Mouse (Mus musculus) CD4-positive, CD25-positive, alpha-beta regulatory T cell, adult 4 months (primary cell): Measurements from ENCODE around the gene Itprip. TPM values are rescaled to one million over a fixed set of nuclear protein-coding genes. Genes with fewer than 3 reads are reported as not detected.
A peak's percentile ranks its signal among the peaks of the same experiment; 100 is the strongest.
"Not testable (repeated sequence)": the region's sequence is repeated elsewhere in the genome, so short reads cannot be mapped to it uniquely, and the experiment has no call there.

Source experiments
- ATAC-seq: one replicate; pipeline ENCODE4 v1.8.0; 2017
- polyA plus RNA-seq, 2 experiments: library from polyadenylated mRNA; unstranded; fragments of 100-300 nt; shearing (Covaris generic); gene quantifications; one replicate each; pipeline ENCODE4 v1.2.1; 2017

The Itprip gene
- polyA plus RNA-seq, 2 experiments from 2014 or later = 10.5 to 12.7 TPM

DNA sequence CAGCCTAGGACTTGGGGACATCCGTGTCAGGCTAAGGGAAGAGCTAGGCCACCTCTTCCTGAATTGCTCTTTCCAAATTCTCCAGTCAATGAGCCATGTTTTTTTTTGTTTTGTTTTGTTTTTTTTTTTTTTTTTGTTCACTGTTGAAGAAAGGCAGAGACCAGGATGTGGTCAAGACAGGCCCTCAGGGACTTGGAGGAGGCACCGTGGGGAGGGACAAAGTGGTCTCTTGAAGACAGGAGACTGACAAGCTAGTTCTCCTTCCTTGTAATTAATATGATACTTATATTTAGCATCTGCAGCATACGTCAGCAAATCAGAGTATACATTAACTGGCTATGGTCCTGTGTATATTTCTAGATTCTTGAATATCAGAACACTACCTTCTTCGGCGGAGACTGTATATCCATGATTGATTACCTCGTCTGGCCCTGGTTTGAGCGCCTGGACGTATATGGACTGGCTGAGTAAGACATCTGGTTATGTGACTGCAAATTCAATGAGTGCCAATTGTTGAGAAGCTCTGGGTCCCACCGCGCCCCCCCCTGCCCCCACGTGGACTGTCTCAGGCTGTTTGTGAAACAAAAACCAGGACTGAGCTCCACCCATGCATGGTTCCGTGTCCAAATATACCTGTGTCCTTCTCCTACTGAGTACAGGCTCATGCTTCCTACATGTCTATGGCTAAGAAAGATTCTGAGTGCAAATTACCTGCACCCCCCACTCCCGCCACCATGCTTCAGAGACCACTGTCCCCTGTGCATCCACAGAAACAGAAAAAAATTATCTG, 34.6 kb downstream of the Itprip start:
- no peak for ATAC-seq

DNA sequence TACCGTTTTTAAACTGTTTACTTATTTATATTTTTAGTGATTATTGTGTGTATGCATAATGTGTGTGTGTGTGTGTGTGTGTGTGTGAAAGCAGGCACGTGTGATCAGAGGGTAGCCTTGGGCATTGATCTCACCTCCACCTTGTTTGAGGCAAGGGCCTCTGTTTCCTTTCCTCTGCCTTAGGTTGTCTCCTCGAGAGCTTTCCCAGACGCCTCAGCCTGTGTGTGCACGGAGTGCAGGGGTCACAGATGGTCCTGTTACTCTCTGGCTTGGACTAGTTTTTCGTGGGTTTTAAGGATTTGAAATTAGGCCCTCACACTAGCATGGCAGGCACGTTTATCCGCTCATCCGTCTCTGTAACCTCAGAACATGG, 36.2 kb downstream of the Itprip start:
- ATAC-seq = no peak

DNA sequence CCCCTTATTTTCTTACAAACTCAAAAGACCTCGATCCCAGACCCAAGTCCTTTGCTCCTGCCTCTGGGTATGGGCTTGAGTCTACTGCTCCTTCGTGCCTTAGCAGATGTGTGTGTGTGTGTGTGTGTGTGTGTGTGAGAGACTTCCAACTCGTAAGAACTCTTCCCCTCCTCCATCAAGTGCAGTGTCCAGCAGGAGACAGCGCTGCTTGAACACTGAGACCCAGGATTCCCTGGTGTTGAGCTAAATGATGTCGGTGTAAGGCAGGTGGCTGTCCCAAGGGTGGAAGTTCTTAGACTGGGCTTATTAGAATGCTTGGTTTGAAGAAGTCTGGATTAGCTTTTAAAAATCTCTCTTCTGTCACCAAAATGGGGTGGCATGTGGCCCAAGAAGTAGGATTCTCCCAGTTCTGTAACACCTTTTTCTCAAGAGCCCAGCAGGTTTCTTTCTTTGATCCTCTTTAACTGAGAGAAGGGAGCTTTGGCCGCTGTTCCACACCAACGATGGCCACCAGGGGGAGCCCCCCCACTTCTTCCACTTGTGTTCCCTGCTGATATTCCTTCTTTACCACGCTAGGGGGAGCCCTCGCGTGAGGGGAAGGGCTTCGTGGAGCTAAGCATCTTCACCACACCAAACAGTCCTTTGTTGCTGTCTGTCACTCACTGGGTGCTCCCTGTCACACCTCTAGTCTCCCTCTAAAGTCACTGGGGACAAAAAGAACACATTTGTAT, 36.8 kb downstream of the Itprip start:
- peak; percentile 83 for ATAC-seq

DNA sequence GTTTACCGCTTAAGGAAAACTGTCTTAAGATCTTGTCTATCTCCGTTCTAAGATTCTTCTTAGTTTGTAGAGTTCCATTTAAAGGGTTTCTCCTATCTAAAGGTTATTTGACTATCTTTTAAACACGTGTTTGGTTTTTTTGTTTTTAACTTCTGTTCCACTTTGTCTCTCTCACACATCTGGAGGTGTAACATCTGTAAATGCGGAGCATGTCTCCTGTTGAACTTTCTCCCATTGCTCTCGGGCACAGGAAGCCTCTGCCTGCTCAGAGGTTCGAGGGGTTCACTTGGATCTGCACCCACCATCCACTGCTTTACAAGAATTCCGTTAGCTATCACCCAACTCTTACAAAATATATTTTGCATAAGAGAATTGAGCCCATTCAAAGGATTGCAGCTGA, 37.6 kb downstream of the Itprip start:
- ATAC-seq = no peak

DNA sequence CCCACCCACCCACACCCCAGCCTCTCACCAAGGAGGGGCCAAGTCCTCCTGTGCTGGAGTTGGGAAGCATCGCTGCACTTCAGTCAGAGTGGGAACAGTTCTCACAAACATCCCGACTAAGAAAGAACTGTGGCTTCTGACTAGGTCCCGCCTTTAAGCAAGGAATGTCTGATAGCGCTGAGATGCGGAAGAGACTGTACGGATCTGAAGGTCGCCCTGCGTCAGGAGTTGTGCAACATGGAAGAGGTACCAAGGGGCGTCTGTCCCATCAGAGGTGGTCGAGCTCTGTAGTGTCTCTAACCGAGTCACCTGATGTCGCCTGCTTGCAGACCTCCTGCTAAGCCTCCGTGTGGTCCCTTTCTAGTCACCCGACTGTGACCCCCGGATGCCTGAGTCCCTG, 42.8 kb downstream of the Itprip start:
- no peak for ATAC-seq

DNA sequence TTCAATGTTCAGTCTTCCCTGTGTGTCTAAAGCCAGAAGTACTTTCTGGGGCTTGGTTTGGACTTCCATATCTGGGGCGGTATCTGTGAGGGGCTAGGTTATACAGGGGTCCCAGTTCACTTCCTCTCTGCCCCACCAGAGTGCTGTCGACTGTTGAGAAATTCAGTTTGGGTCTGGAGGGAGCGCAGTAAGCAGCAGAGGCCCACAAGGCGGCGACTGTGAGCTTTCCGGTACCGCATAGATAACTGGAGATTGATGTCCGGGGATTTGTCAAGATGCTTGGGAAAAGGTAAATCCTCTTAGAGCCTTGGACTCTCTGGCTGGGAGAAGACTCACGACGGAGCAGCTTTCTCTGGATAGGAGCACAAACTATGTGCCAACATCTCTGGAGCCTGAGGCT, 47.6 kb downstream of the Itprip start:
- no peak for ATAC-seq

DNA sequence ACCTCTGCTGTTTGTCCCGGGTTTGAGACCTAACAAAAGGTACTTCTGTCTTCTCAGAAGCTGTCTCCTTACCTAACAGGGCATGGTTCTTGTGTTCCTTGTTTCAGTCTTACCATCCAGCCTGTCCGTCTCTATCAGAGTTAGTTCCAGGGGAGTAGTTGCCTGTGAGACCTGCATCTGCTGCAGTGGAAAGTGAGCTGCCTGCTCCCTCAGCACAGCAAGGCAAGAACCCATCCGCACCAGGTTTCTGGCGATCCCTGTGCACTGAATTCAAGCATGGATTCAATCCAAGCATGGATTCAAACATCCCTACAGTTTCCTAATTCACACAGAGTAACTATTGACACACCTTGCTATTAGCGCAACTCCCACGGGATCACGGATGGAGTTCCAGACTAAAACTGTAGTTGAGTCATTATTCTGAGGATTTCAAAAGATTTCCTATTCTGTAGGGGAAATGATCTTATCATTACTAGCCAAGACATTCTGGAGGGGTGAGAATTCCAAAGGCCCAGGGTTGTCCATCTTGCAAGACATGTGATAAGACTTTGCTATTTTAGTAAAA, 48.9 kb downstream of the Itprip start:
- ATAC-seq = no peak

DNA sequence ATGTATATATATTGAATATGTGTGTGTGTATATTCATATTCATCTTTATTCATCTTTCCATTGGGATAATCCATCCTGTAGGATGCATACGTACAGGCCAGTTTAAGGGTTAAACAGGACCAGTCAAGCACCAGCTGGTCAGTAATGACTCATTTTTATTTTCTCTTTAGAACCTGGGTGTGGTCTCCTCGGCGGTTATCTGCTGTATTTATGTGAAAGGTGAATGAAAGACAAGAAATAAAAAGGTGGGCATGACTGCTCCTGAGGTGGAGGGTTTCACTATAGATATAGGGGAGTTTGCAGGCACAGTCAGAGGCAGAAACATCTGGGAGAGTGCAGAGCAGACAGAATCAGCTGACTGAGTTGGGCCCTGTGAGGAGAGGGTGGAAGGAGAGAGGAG, 49.6 kb downstream of the Itprip start:
- no peak for ATAC-seq

DNA sequence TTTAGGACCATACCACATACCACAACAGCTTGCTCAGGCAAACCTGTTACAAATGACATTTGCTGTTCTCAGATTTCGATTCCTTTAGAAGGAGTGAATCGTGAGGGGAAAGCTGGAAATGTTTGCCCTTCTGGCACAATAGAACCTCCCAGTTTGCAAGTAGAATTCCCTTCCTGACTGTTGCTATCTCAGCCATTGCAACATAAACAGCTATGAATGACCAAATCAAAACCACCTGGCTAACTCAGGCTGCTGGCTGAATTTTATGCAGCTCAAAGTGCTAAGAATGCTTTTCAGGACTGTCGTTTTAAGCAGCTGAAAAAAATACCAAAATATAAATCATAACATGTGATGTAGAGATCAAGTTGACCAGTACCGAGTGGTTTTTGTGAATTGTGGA, 50.1 kb downstream of the Itprip start:
- ATAC-seq = no peak

DNA sequence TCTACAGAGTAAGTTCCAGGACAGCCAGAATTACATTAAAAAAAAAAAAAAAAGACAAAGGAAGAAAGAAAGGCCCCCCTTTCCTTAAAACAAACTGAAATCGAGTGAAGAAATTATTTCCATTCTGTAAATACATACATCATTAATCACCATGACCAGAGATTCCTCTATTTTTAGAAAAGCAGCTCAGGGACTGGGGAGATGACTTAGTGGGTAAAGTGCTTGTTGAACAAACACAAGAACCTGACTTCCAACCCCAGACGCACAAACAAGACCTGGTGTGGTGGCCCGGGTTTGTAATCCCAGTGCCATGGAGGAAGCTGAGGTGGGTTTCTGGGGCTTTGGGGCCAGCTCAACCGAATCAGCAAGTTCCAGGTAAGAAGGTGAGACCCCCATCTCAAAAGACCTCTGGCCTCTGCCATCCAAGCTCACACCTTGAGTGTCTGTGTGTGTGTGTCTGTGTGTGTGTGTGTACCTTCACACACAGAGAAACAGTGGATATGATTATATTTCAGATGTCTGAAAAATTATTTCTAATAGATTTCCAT, 51.4 kb downstream of the Itprip start:
- ATAC-seq = no peak

DNA sequence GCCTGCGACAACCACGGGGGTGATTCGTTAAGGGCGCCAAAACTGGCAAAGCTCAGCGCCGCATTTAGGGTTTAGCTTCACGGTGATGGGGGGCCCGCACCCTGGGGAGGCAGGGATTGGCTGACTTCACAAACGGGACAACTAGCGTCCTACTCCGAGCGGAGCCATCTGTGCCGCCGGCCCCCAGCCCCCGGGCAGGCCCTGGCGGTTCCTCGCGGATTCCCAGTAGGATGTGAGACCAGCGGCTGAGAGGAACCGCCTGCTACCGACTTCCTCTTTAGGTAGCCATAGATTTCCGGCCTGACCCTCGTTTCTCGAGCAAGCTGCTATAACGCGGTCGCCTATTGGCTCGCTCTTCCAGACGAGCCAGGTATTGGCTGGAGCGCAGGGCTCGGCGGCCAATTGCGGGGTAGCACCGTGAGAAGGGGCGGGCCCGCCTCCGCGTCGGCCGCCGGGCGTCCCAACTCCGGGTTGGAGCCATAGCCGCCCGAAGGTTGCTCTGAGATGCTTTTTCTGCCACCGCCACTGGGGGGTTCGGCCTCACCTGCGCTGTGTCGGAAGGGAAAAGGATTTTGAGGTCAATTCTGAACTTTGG, 53.6 kb downstream of the Itprip start, which contains the start of gene Gsto2:
Gene Gsto2, plus strand, starts transcription at position 182 of the 595 bp plus-strand sequence.
- peak; percentile 99 for ATAC-seq

DNA sequence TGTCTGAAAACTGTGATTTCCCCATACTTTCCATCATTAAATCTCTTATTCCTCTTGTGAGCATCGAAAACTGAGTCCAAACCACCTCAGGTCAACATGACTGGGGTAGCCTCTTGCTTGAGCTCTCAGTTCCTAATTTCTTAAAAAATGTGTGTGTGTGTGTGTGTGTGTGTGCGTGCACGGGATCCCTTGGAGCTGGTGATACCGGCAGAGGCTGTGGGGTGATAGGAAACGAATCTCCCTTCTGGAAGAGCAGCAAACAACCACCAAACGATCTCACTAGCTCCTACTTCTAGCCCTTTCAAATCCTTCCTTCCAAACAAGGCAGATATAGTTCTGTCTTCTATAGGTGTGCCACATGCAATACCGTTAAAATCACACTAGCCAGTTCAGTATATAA, 54.4 kb downstream of the Itprip start:
- no peak for ATAC-seq

DNA sequence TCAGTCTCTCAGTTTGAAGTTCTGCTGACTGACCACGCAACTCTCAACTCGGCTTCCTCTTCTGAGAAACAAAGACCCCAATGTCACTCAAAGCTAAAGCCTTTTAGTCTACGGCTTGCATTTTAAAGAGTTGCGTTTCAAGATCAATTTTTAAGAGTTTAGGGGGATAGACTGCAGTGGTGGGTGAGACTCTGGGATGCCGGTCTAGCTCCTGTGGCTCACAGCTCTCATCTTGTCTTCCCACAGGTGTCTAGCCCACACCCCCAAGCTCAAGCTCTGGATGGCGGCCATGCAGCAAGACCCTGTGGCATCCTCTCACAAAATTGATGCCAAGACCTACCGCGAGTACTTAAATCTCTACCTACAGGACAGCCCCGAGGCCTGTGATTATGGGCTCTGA, 55.0 kb downstream of the Itprip start:
- no peak for ATAC-seq

DNA sequence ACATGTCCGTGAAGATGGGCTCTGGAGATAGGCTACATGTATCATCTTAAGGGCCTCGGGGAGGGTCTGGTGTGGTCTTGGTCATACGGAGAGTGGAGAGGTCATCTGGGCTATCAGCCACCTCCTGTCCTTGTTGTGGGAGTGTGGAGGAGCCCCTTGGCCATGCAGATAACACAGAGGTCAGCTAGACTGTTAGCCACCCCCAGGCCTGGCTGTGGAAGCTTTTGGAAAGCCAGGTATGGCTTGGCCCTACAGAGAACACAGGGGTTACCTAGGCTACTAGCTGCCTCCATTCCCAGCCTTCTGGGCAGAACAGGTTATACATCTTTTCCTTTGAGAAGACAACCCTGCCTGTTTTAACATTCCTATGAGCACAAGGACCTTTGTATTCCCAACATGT, 56.5 kb downstream of the Itprip start:
- ATAC-seq = no peak

DNA sequence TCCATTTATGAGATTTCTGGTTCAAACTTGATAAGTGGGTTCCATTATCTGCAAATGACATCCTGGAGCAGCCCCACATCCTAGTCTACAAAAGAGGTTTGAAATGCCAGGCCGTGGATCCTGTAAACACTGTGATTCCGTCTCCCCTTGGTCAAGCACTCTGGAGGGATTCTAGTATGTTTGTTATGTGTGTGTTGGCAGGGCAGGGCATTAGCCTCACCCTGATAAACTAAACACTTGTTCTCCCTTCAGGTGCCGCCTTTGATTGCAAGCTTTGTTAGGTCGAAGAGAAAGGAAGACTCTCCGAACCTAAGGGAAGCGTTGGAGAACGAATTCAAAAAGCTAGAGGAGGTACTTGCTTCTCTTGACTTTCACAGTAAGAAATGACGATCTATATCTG, 59.9 kb downstream of the Itprip start:
- ATAC-seq = no peak

DNA sequence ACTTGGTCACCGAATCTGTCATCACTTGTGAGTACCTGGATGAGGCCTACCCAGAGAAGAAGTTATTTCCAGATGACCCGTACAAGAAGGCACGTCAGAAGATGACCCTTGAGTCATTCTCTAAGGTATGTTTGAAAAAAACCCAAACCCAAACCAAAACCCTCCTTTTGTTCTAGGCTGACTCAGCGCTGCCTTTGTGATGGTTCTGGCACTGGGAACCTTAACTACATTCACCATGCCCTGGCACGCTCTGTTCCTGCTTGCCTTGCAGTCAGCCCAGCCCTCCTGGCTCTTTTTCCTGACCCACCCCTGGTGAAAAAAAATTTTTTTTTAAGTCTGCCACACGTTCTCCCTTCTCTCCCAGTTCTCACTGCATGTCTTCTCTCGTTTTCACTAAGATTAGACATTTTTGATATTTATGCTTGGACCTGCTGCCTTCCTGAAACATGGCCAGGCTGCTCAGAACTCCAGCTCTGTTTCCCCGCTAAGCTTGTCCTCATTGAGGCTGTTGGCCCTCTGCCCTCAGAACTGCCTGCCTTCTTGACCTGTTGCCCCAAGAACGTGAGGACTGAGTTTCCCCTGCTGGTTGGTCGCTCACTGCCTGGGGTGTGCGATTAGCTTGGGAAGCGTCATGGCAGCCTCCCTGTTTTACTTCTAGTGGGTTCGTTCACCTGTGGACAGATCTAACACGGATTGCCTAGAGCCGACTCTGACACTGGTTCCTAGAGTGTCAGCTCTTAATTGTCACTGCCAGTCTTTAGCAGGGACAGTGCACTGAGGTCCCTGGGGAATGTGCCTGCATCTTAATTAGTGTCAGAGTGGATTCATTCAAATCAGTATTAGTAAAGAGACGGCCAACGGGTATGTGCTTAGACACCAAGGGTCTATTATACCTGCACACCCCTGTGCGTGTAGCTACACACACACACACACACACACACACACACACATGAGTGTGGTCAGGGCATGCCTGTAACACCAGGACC, 60.8 kb downstream of the Itprip start:
- no peak for ATAC-seq

DNA sequence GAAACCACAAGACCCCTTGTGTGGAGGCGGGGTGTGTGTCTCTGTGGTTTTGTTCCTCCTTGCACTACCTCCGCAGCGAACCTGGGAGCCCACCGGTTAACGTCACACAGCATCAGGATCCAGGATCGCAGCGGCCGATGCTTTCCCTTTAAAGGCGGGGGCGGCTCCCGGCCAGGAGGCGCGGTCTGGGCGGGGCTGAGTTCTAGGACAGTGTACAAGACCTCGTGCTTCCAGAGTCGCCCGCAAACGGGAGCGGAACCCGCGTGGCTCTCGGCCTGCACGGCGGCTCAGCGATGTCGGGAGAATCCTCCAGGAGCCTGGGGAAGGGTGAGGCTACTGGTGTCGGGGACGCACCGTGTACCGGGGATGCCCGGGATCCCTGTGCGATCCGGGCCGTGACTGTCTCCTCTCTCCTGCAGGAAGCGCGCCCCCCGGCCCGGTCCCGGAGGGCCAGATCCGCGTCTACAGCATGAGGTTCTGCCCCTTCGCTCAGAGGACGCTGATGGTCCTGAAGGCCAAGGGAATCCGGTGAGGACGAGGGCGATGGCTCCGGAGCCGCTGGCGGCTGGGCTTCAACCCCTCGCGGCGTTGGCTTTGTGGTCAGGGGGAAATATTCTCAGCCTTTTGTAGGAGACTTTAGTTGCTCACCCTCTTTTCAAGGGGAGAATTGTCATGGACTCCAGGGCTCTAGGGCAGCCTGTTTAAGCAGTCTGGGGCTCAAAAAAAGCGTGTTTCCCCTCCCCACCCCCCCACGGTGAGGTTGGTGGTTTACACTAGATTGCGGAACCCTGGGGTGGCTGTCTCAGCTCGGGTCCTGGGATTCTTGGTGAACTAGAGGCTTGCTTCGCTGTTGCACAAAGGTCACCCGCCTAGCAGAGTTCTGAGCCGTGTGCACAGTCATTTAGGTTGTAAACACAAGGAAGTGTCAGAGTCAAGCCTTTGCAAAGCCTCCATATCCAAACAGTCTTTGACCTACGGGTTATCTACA, 64.0 kb downstream of the Itprip start, which contains the start of gene Gsto1:
Gene Gsto1, plus strand, starts transcription at position 175 of the 988 bp plus-strand sequence.
- ATAC-seq = peak; percentile 85

DNA sequence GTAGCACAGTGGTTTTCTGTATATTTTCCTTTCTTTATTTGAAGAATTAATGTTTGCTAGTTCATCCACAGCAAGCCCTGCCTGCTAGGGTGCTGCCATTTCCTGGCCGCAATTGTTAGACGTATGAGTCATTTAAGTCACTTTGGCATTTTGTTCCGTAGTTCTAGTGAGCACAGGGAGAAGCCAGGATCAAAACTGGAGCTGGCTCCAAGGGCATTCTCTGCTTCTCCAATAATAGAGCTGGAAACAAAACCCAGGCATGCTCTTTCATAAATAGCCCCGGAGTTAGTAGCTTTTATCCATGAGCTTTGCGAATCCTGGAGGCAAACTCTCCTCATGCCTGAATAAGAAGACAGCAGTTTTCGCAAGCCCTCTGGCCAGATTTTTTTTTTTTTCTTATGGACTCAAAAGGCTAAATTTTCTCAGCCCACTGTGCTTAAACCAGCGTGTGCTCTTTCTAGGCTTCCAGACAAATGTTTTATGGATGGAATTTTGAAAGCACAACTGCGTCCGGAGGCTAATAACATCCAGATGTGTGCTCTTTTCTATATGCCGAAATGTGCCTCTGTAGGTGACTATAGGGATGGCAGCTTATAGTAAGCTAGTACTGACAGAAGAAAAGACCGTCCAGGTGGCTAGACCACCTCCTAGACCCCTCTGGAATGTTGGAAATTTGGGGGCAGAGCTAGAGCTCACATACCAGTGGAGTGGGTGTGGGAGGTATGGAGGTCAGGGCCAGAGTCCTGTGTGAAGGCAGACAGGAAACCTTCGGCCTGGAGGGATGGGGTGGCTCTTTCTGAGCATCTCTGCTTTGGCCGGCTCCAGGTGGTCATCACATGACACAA, 64.9 kb downstream of the Itprip start:
- ATAC-seq = peak; percentile 44

DNA sequence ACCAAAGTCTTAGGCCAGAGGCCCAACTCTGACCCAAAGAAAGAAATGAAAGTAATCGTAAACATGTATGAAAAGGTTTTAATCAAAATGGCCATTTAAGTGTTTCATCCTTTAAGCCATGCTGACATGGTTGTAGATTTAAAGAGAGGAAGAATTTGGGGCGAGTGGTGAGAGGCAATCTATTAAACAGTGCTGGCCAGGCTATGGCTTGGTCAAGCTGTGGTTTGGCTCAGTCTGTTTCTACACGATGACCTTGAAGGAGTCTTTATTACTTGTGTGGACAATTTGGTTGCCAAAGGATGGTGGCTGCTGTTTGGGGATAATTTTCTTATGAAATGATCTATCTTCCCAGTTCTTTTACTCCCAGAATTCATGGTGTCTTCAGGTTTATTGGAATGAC, 66.0 kb downstream of the Itprip start:
- no peak for ATAC-seq

DNA sequence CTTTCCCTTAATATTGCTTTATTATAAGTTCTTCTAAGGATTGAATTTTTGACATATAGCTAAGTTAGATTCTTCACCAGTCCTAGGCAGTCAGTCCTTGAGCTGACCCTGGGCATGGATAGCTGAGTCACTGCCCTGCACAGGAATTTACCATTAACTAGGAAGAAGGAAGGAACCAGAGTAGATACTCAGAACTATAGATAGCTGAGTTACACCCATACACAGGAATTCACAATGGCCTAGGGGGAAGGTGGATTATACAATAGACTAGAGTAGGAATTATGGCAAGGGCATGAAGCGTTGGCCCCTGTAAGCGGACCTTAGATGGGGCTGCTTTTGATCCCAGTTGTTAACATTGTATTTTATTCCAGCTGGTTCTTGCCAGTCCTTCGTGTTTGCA, 67.0 kb downstream of the Itprip start:
- ATAC-seq = not testable (repeated sequence)
